Mouse (Mus musculus): ENCODE data around the gene Flt1. TPM values are rescaled to one million over a fixed set of nuclear protein-coding genes. Genes with fewer than 3 reads are reported as not detected.
A peak's percentile ranks its signal among the peaks of the same experiment; 100 is the strongest.

Flt1 gene
- polyA plus RNA-seq, 1 experiment from 2014 or later = 5.8 TPM

DNA sequence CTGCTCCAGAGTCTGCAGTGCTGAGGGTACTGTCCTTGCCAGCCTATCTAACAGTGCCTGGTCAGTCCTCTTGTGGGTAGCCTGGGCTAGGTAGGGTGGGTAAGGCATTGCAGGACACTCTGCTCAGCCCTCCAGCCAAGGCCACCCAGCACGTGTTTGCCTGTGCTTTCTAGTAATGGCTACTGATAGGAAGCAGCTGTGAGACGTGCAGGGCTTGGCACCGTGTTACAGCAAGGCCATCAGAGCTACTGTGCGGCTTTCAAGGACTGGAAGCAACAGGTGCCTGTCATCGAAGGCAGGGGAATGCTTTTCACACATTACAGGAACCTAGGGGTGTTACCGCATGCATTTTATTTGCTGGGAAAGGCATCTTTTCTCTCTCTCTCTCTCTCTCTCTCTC, 148.8 kb downstream of the Flt1 start:
- H3K36me3 ChIP-seq (ENCODE audit: control insufficient read depth, insufficient read depth) = no peaks in the 10 kb centered on the region
- no peak overlapping the region for H3K4me3 ChIP-seq (ENCODE audit: low read depth, low read length)
- no peaks in the 10 kb centered on the region for H3K27me3 ChIP-seq (replicated peaks; ENCODE audit: control insufficient read depth, insufficient read depth, low read length)
- H3K9ac ChIP-seq (ENCODE audit: low read depth, low read length) = no peak overlapping the region
- H3K4me2 ChIP-seq (replicated peaks; ENCODE audit: low read depth) = no peak overlapping the region
- ATAC-seq = no peak
- no peaks in the 10 kb centered on the region for H3K9me3 ChIP-seq (ENCODE audit: control insufficient read depth)
- no peak for TF ChIP-seq CTCF (IDR thresholded peaks at IDR 0.05; ENCODE audit: low read depth)
- H3K27ac ChIP-seq (ENCODE audit: low read depth, low read length) = no peak overlapping the region
- 61% methylated on average over 6 of the region's 6 CpGs for WGBS
- no peaks in the 10 kb centered on the region for H3K4me1 ChIP-seq (replicated peaks; ENCODE audit: control insufficient read depth, insufficient read depth, low read length)

GRCm38 (mm10) chr5:147574517-147574916, 151.3 kb downstream of the Flt1 start:
- 67% methylated on average over 8 of the region's 8 CpGs for WGBS
- H3K36me3 ChIP-seq (ENCODE audit: control insufficient read depth, insufficient read depth) = no peaks in the 10 kb centered on the region
- no peaks in the 10 kb centered on the region for H3K27me3 ChIP-seq (replicated peaks; ENCODE audit: control insufficient read depth, insufficient read depth, low read length)
- no peaks in the 10 kb centered on the region for H3K9me3 ChIP-seq (ENCODE audit: control insufficient read depth)
- H3K4me2 ChIP-seq (replicated peaks; ENCODE audit: low read depth) = no peak overlapping the region
- H3K9ac ChIP-seq (ENCODE audit: low read depth, low read length) = no peak overlapping the region
- no peak for ATAC-seq
- no peak overlapping the region for H3K27ac ChIP-seq (ENCODE audit: low read depth, low read length)
- H3K4me3 ChIP-seq (ENCODE audit: low read depth, low read length) = no peak overlapping the region
- TF ChIP-seq CTCF (IDR thresholded peaks at IDR 0.05; ENCODE audit: low read depth) = no peak
- no peaks in the 10 kb centered on the region for H3K4me1 ChIP-seq (replicated peaks; ENCODE audit: control insufficient read depth, insufficient read depth, low read length)

GRCm38 (mm10) chr5:147573555-147573954, 152.3 kb downstream of the Flt1 start:
- ATAC-seq = no peak
- no peaks in the 10 kb centered on the region for H3K4me1 ChIP-seq (replicated peaks; ENCODE audit: control insufficient read depth, insufficient read depth, low read length)
- no peak for TF ChIP-seq CTCF (IDR thresholded peaks at IDR 0.05; ENCODE audit: low read depth)
- no peak overlapping the region for H3K9ac ChIP-seq (ENCODE audit: low read depth, low read length)
- no peak overlapping the region for H3K4me2 ChIP-seq (replicated peaks; ENCODE audit: low read depth)
- 68% methylated on average over 1 of the region's 1 CpGs for WGBS
- no peaks in the 10 kb centered on the region for H3K27me3 ChIP-seq (replicated peaks; ENCODE audit: control insufficient read depth, insufficient read depth, low read length)
- H3K36me3 ChIP-seq (ENCODE audit: control insufficient read depth, insufficient read depth) = no peaks in the 10 kb centered on the region
- H3K27ac ChIP-seq (ENCODE audit: low read depth, low read length) = no peak overlapping the region
- H3K9me3 ChIP-seq (ENCODE audit: control insufficient read depth) = no peaks in the 10 kb centered on the region
- H3K4me3 ChIP-seq (ENCODE audit: low read depth, low read length) = no peak overlapping the region

- Histone ChIP-seq H3K9ac (ENCODE audit: low read depth, low read length) (no peak overlapping the region), H3K4me3 (ENCODE audit: low read depth, low read length) (no peak overlapping the region), H3K4me1 (replicated peaks; ENCODE audit: control insufficient read depth, insufficient read depth, low read length) (no peaks in the 10 kb centered on the region), H3K4me2 (replicated peaks; ENCODE audit: low read depth) (no peak overlapping the region), H3K36me3 (ENCODE audit: control insufficient read depth, insufficient read depth) (no peaks in the 10 kb centered on the region), H3K9me3 (ENCODE audit: control insufficient read depth) (no peaks in the 10 kb centered on the region), H3K27me3 (replicated peaks; ENCODE audit: control insufficient read depth, insufficient read depth, low read length) (no peaks in the 10 kb centered on the region), H3K27ac (ENCODE audit: low read depth, low read length) (no peak overlapping the region)
- TF ChIP-seq CTCF (IDR thresholded peaks at IDR 0.05; ENCODE audit: low read depth) = no peak
- ATAC-seq = no peak
- WGBS = 74% methylated on average over 7 of the region's 7 CpGs
Observed at GRCm38 (mm10) chr5:147572695-147573094, 153.1 kb downstream of the Flt1 start.

GRCm38 (mm10) chr5:147566335-147566734, 159.5 kb downstream of the Flt1 start:
- no peak overlapping the region for H3K9ac ChIP-seq (ENCODE audit: low read depth, low read length)
- no peaks in the 10 kb centered on the region for H3K9me3 ChIP-seq (ENCODE audit: control insufficient read depth)
- no peak overlapping the region for H3K27ac ChIP-seq (ENCODE audit: low read depth, low read length)
- TF ChIP-seq CTCF (IDR thresholded peaks at IDR 0.05; ENCODE audit: low read depth) = no peak
- no peak overlapping the region for H3K4me2 ChIP-seq (replicated peaks; ENCODE audit: low read depth)
- WGBS = 50% methylated on average over 7 of the region's 7 CpGs
- H3K4me1 ChIP-seq (replicated peaks; ENCODE audit: control insufficient read depth, insufficient read depth, low read length) = no peaks in the 10 kb centered on the region
- no peaks in the 10 kb centered on the region for H3K36me3 ChIP-seq (ENCODE audit: control insufficient read depth, insufficient read depth)
- ATAC-seq = no peak
- no peaks in the 10 kb centered on the region for H3K27me3 ChIP-seq (replicated peaks; ENCODE audit: control insufficient read depth, insufficient read depth, low read length)
- no peak overlapping the region for H3K4me3 ChIP-seq (ENCODE audit: low read depth, low read length)

DNA sequence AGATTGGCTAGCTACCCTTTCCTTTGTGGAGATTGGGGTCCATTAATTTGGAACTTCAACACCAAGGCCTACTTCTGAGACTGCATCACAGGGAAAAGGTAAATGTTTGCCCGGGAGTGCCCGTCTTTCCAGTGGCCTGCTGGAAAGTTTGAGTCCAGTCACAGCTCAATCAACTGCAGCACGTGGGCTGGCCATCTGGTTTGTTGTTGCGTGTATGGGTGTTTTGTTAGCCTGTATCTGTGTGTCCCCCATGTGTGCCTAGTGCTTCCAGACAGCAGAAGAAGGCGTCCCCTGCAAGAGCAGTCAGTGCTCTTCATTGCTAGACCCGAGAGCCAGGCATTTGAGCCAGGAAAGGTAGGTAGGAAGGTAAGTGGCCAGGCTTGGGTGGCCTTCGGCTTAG, 160.4 kb downstream of the Flt1 start:
- 87% methylated on average over 7 of the region's 7 CpGs for WGBS
- H3K9ac ChIP-seq (ENCODE audit: low read depth, low read length) = no peak overlapping the region
- H3K36me3 ChIP-seq (ENCODE audit: control insufficient read depth, insufficient read depth) = no peaks in the 10 kb centered on the region
- H3K9me3 ChIP-seq (ENCODE audit: control insufficient read depth) = no peaks in the 10 kb centered on the region
- no peaks in the 10 kb centered on the region for H3K4me1 ChIP-seq (replicated peaks; ENCODE audit: control insufficient read depth, insufficient read depth, low read length)
- no peak for ATAC-seq
- H3K4me3 ChIP-seq (ENCODE audit: low read depth, low read length) = no peak overlapping the region
- H3K4me2 ChIP-seq (replicated peaks; ENCODE audit: low read depth) = no peak overlapping the region
- no peaks in the 10 kb centered on the region for H3K27me3 ChIP-seq (replicated peaks; ENCODE audit: control insufficient read depth, insufficient read depth, low read length)
- no peak overlapping the region for H3K27ac ChIP-seq (ENCODE audit: low read depth, low read length)
- TF ChIP-seq CTCF (IDR thresholded peaks at IDR 0.05; ENCODE audit: low read depth) = no peak

DNA sequence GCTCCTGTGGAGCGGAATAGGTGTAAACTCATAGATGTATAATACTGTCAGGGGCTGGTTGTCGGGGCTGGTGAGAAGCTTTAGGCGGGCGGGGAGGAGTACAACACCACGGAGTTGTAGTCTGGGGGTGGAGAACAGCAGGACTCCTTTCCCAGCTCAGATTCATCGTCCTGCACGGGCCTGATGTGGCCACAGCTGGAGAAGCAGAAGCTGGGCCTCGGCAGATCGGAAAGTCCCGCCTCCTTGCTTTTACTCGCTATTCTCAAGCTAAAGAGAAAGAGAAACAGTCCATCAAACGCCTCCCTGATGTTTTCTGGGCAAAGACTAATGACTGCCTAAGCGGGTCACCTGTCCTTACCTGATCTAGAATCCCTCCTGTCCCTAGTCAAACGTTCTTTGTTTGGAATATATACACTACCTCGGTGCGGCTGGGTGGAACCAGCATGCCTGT, 161.6 kb downstream of the Flt1 start:
- H3K4me3 ChIP-seq (ENCODE audit: low read depth, low read length) = peak overlapping the region; percentile 34

More for the DNA sequence above, 161.6 kb downstream of the Flt1 start:
- ATAC-seq = peak; percentile 61
- Histone ChIP-seq H3K4me1 (replicated peaks; ENCODE audit: control insufficient read depth, insufficient read depth, low read length) (no peaks in the 10 kb centered on the region), H3K27ac (ENCODE audit: low read depth, low read length) (no peak overlapping the region), H3K4me2 (replicated peaks; ENCODE audit: low read depth) (peak overlapping the region; percentile 73), H3K27me3 (replicated peaks; ENCODE audit: control insufficient read depth, insufficient read depth, low read length) (no peaks in the 10 kb centered on the region), H3K9ac (ENCODE audit: low read depth, low read length) (peak overlapping the region; percentile 11; the same call in 1 of the 2 replicates), H3K36me3 (ENCODE audit: control insufficient read depth, insufficient read depth) (no peaks in the 10 kb centered on the region), H3K9me3 (ENCODE audit: control insufficient read depth) (no peaks in the 10 kb centered on the region)
- WGBS = 23% methylated on average over 16 of the region's 16 CpGs
- TF ChIP-seq CTCF (IDR thresholded peaks at IDR 0.05; ENCODE audit: low read depth) = no peak
